ENCODE assay signal across 9 mouse cellular contexts in genomic region chr9:56552187-56552686, GRCm38 (mm10).
DNase-seq lines count a peak whose midpoint lies in the region; ATAC-seq and TF ChIP-seq lines count a peak whose summit lies in the region.
"Had no signal": no experiment of that assay in that cellular context is flagged by ENCODE, and none has a peak within 500 bp of the region (broad histone marks: within the 10 kb centered on the region; RNA-seq: fewer than 3 reads in every experiment).

No protein-coding gene starts in this region.

- H3K4me2 ChIP-seq in kidney, postnatal 0 days (ENCODE audit: low read length), result no peak overlapping the region
- H3K4me2 ChIP-seq in hindbrain, embryonic 16.5 days (ENCODE audit: low read length), result no peak overlapping the region
- H3K4me2 ChIP-seq: forebrain, embryonic 12.5 days; liver, embryonic 13.5 days had no signal

- ATAC-seq in kidney, postnatal 0 days (replicated peaks; ENCODE audit: low FRiP score, low read depth), result no peak
- ATAC-seq in hindbrain, embryonic 16.5 days, result no peak

- H3K36me3 ChIP-seq in kidney, postnatal 0 days (ENCODE audit: insufficient read depth, low read length), result no peaks in the 10 kb centered on the region
- H3K36me3 ChIP-seq in hindbrain, embryonic 16.5 days (ENCODE audit: control insufficient read depth, insufficient read depth, low read length), result no peaks in the 10 kb centered on the region
- H3K36me3 ChIP-seq: forebrain, embryonic 12.5 days; liver, embryonic 13.5 days had no signal

- H3K9me3 ChIP-seq in kidney, postnatal 0 days (replicated peaks; ENCODE audit: low read length), result no peaks in the 10 kb centered on the region
- no peaks in the 10 kb centered on the region for H3K9me3 ChIP-seq in hindbrain, embryonic 16.5 days (ENCODE audit: control insufficient read depth, low read length)
- H3K9me3 ChIP-seq: forebrain, embryonic 12.5 days; liver, embryonic 13.5 days had no signal

- no peak for DNase-seq in kidney, postnatal 0 days (ENCODE audit: low spot score)
- DNase-seq in kidney, postnatal 36 days, result no peak
- DNase-seq in 3T3-L1 (ENCODE audit: low read depth, low spot score), result peak; percentile 86
- peak; percentile 52 for DNase-seq in MN1 (ENCODE audit: low spot score)
- no peak for DNase-seq in cerebellum, postnatal 4 days (ENCODE audit: low spot score in 2 of 2)
- no peak for DNase-seq in retina, embryonic 14.5 days (ENCODE audit: low spot score)

- no peak overlapping the region for H3K4me3 ChIP-seq in kidney, postnatal 0 days (replicated peaks; ENCODE audit: low read depth, low read length)
- no peak overlapping the region for H3K4me3 ChIP-seq in hindbrain, embryonic 16.5 days (ENCODE audit: low read length)
- H3K4me3 ChIP-seq: forebrain, embryonic 12.5 days; liver, embryonic 13.5 days had no signal

- 0 out of 2 replicates have a peak overlapping the region, but pooled peaks have one; percentile 15 for H3K27ac ChIP-seq in kidney, postnatal 0 days
- H3K27ac ChIP-seq in hindbrain, embryonic 16.5 days (ENCODE audit: low read depth, low read length), result peak overlapping the region; percentile 55
- H3K27ac ChIP-seq: forebrain, embryonic 12.5 days; liver, embryonic 13.5 days had no signal

- WGBS in kidney, postnatal 0 days, result 79% methylated on average over 6 of the region's 6 CpGs
- WGBS in hindbrain, embryonic 16.5 days, result 74% methylated on average over 6 of the region's 6 CpGs

- H3K4me1 ChIP-seq in kidney, postnatal 0 days (replicated peaks; ENCODE audit: insufficient read depth, low read length), result 0 out of 2 replicates have a peak, but pooled peaks cover 3% of the 10 kb centered on the region
- peaks cover 19% of the 10 kb centered on the region for H3K4me1 ChIP-seq in hindbrain, embryonic 16.5 days (ENCODE audit: control insufficient read depth, insufficient read depth, low read depth, low read length)

- no peak for TF ChIP-seq CTCF in kidney, postnatal 0 days (IDR thresholded peaks at IDR 0.05; ENCODE audit: low read depth)

- no peak overlapping the region for H3K9ac ChIP-seq in kidney, postnatal 0 days (ENCODE audit: low read depth, low read length)
- no peak overlapping the region; the same call in 1 of the 2 replicates for H3K9ac ChIP-seq in hindbrain, embryonic 16.5 days (ENCODE audit: low read depth, low read length)
- H3K9ac ChIP-seq: forebrain, embryonic 12.5 days; liver, embryonic 13.5 days had no signal

- no peaks in the 10 kb centered on the region for H3K27me3 ChIP-seq in kidney, postnatal 0 days (ENCODE audit: insufficient read depth, low read length)
- no peaks in the 10 kb centered on the region for H3K27me3 ChIP-seq in hindbrain, embryonic 16.5 days (replicated peaks; ENCODE audit: control insufficient read depth, insufficient read depth, low read length)
- H3K27me3 ChIP-seq: liver, embryonic 13.5 days had no signal

Comparison
In these comparisons a context has a peak if more than half of its experiments do, and no peak if none do; other contexts are left out.
1. DNase-seq: peak in 3T3-L1 (single experiment) and MN1 (single experiment); none in kidney, postnatal 0 days (single experiment), kidney, postnatal 36 days (0 of 2), cerebellum, postnatal 4 days (0 of 2) and retina, embryonic 14.5 days (single experiment).